Mouse (Mus musculus) cerebellum, adult 18-20 months (tissue): Measurements from ENCODE around the gene C2.

Experiments
- DNase-seq, 2 experiments: peaks; one replicate each; pipeline ENCODE4 v3.0.0; 2021

C2 gene

GRCm38 (mm10) chr17:34814818-34815370, 83.2 kb downstream of the C2 start:
- DNase-seq: no peak

- peak; percentile 24 to 59 for DNase-seq
Measured at GRCm38 (mm10) chr17:34813747-34814146, 84.3 kb downstream of the C2 start.
